Mouse (Mus musculus): Measurements from ENCODE around the gene Ccdc81. TPM values are rescaled to one million over a fixed set of nuclear protein-coding genes. Genes with fewer than 3 reads are reported as not detected.

The Ccdc81 gene
- 0.01 TPM in 2 replicates for polyA plus RNA-seq (2012; rRNA removed)

GRCm38 (mm10) chr7:89903442-89904343, at the start of gene Ccdc81:
Gene Ccdc81 (minus strand): TSS chr7:89903629.

GRCm38 (mm10) chr7:89940571-89941463, 37.4 kb upstream of the Ccdc81 start, which contains the start of gene Hikeshi:
Gene Hikeshi (minus strand): TSS chr7:89941204.

Other genes starting within 250 kb of the Ccdc81 start
- gene Hikeshi, start 37.6 kb upstream of the Ccdc81 start, polyA plus RNA-seq (2012; rRNA removed) = 22.7 and 26.1 TPM in 2 replicates
- gene Eed, start 77.4 kb upstream of the Ccdc81 start, polyA plus RNA-seq (2012; rRNA removed) = 23.2 and 25.9 TPM in 2 replicates
- 105 and 113 TPM in 2 replicates for gene Picalm, start 226.6 kb upstream of the Ccdc81 start, polyA plus RNA-seq (2012; rRNA removed)

All from liver, embryonic 18 days (tissue).